Mouse (Mus musculus): Measurements from ENCODE around the gene Exd1. TPM values are rescaled to one million over a fixed set of nuclear protein-coding genes. Genes with fewer than 3 reads are reported as not detected.

Exd1 gene
- under 1 TPM; 0.07 to 0.10 TPM for total RNA-seq (2021)
- long read RNA-seq, experiment 1: 0 reads
- long read RNA-seq, experiment 2: 0 reads

- intact Hi-C loops (cut with DNase I): loop anchor here (5.0 kb wide), 1 partner anchor 70 kb away; the partner anchor contains the start of gene Ino80
- peak; percentile 99 to 100 for DNase-seq
Observed at GRCm38 (mm10) chr2:119547522-119548370, at the start of gene Exd1, which contains the start of gene Chp1. Gene Exd1, minus strand, starts transcription at chr2:119547627. Gene Chp1, plus strand, starts transcription at chr2:119547697.

DNA sequence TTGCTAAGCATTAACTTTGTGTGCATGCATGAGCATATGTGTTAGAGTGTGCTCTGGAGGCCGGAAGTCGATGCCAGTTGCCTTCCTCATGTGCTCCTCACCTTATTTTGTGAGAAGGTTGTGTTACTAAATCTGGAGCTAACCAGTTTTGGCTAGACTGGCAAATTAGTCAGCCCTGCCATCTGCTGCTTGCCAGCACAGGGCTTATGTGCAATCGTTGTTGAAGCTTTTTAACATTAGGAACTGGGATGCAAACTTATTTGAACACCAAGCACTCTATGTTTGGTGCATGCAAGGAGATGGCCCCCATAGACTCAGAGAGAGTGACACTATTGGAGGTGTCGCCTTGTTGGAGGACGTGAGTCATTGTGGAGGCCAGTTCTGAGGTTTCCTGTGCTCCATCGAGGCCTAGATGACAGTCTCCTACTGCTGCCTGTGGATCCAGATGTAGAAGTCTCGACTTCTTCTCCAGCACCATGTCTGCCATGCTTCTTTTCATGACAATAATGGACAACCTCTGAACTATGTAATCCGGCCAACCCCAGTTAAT lies 49.4 kb upstream of the Exd1 start:
- DNase-seq: no peak
- intact Hi-C loops (cut with DNase I): no loop called here

- intact Hi-C loops (cut with DNase I): loop anchor here (2.0 kb wide), 1 partner anchor 21 kb away; no protein-coding TSS in a partner anchor
- DNase-seq: no peak
Observed at GRCm38 (mm10) chr2:119595308-119595707, 47.9 kb upstream of the Exd1 start.

GRCm38 (mm10) chr2:119594113-119594981 lies 46.9 kb upstream of the Exd1 start:
- peak; percentile 96 to 98 for DNase-seq
- intact Hi-C loops (cut with DNase I): loop anchor here (2.0 to 5.0 kb wide), 2 partner anchors 22 to 117 kb away; partner anchors contain the start of gene Ino80

DNA sequence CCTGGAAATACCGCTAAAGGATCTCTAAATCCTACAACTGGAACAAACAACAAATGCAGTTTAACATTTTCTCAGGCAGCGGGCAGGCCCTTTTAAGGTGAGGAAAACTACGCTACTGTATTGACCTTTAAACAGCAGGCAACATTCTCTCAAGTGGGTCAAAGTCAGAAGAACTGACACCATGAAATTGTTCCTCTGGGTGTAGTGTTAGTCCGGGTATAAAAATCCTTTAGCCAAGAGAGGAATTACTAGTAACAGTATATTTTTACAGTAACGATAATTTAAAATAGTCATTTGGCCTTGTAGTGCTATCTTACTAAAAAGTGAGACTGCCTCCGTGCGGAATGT lies 46.3 kb upstream of the Exd1 start:
- intact Hi-C loops (cut with DNase I): loop anchor here (2.0 to 5.0 kb wide), 2 partner anchors 23 to 116 kb away; partner anchors contain the start of gene Ino80
- peak in 1 of 2 experiments; percentile 3 for DNase-seq

- intact Hi-C loops (cut with DNase I): loop anchor here (5.0 kb wide), 1 partner anchor 114 kb away; the partner anchor contains the start of gene Ino80
Observed at GRCm38 (mm10) chr2:119591247-119591646, 43.8 kb upstream of the Exd1 start.

DNA sequence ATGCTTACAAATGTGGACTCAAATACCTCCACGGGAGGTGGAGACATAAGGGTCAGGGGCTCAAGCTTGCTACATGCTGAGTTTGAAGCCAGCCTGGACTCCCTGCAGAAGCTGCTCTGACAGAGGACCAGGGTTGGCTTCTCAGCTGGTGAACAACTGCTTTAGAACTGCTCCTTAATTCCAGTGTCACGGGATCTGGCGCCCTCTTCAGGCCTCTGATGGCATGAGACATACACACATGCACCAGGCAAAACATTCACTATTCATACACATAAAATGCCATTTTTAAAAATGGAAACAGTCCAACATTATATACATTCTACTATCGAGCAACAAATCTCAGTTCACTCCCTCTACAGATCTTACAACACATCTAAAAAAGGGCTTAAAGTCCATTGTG lies 40.0 kb upstream of the Exd1 start:
- DNase-seq: peak; percentile 59 to 70
- intact Hi-C loops (cut with DNase I): loop anchor here (2.0 kb wide), 1 partner anchor 45 kb away; no protein-coding TSS in a partner anchor

More at GRCm38 (mm10) chr2:119591247-119591646, 43.8 kb upstream of the Exd1 start:
- DNase-seq: no peak

GRCm38 (mm10) chr2:119584282-119584681 lies 36.9 kb upstream of the Exd1 start:
- intact Hi-C loops (cut with DNase I): no loop called here

GRCm38 (mm10) chr2:119583439-119583838 lies 36.0 kb upstream of the Exd1 start:
- no peak for DNase-seq
- intact Hi-C loops (cut with DNase I): no loop called here

More at GRCm38 (mm10) chr2:119584282-119584681, 36.9 kb upstream of the Exd1 start:
- no peak for DNase-seq

- DNase-seq: no peak
- intact Hi-C loops (cut with DNase I): no loop called here
Observed at GRCm38 (mm10) chr2:119581571-119581970, 34.1 kb upstream of the Exd1 start.

DNA sequence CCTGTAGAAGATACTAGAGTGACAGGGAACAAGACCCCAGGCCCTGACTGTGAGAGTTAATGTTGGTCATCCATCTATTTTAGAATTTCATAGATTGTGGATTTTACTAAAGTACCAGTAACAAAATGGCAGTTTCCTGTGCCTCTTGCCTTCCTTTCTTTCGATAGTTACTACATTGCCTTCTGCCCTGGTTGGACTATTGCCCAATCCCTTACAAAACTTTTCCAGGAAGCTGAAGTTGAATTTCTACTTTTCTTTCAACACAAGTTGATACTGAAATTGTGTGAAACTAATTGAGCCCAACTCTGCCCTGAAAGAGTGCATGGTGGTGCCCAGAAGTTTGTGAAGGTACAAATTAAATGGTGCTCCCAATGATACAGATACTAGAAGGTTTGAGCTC lies 25.0 kb upstream of the Exd1 start:
- intact Hi-C loops (cut with DNase I): no loop called here
- DNase-seq: no peak

- intact Hi-C loops (cut with DNase I): no loop called here
- no peak for DNase-seq
Observed at GRCm38 (mm10) chr2:119566182-119566855, 18.9 kb upstream of the Exd1 start.

- DNase-seq: no peak
- intact Hi-C loops (cut with DNase I): no loop called here
Observed at GRCm38 (mm10) chr2:119565284-119565683, 17.9 kb upstream of the Exd1 start.

- intact Hi-C loops (cut with DNase I): no loop called here
- no peak for DNase-seq
Observed at GRCm38 (mm10) chr2:119561794-119562193, 14.4 kb upstream of the Exd1 start.

- intact Hi-C loops (cut with DNase I): no loop called here
- no peak for DNase-seq
Observed at GRCm38 (mm10) chr2:119558737-119559340, 11.4 kb upstream of the Exd1 start.

DNA sequence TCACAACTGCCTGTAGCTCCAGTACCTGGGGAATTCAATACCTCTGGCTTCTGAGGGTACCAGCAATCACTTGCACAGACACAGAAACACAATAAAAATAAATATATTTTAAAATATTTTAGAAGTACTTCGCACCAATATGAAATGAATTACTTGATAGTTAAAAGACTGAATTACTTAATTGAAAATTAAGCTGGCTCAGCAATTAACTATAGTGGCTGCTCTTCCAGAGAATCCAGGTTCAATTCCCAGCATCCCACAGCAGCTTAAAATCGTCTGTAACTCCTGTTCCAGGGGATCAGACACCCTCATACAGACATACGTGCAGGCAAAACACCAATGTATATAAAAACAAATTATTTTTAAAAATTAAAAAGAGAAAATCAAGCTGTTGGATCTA lies 10.6 kb upstream of the Exd1 start:
- intact Hi-C loops (cut with DNase I): no loop called here

DNA sequence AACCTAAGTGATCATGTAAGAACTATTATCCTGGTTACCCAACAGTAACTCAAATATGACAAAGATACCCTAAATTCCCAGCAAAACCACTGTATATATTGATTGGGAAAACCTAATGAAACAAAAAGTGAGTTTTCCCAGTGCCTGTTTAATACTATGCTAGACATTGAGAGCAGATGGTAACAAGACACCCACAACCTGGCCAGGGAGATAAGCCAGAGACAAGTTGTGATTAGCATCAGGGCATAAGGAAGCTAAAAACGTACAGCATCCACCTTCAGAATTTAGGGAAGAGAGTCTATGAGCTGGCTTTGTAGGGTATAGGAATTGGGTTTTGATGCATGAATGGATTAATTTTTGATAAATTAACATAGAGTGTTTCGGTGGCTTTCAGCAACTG lies 2.3 kb upstream of the Exd1 start:
- no peak for DNase-seq
- intact Hi-C loops (cut with DNase I): loop anchor here (5.0 kb wide), 1 partner anchor 72 kb away; the partner anchor contains the start of gene Ino80

More for the DNA sequence above, 10.6 kb upstream of the Exd1 start:
- no peak for DNase-seq

- intact Hi-C loops (cut with DNase I): loop anchor here (5.0 kb wide), 1 partner anchor 71 kb away; the partner anchor contains the start of gene Ino80
- no peak for DNase-seq
Observed at GRCm38 (mm10) chr2:119548691-119549090, 1.3 kb upstream of the Exd1 start.

DNA sequence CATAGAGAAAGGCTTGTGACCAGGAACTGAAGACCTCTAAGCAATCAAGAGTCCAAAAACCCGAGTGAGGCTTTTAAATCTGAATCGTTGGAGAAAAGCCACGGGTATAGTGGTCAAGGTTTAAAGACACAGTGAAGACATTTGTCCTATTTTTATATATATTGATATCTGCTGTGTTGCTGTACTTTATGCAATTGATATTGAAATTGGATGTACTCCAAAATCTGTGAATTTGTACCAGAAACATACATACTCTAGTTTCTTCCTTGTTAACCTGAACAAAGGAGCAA lies 889 bp upstream of the Exd1 start:
- intact Hi-C loops (cut with DNase I): loop anchor here (5.0 kb wide), 1 partner anchor 71 kb away; the partner anchor contains the start of gene Ino80
- DNase-seq: no peak

Measured in heart, postnatal 14 days (tissue).